Mouse (Mus musculus) spleen, embryonic (tissue): ENCODE measurements at regions not wholly inside any gene's neighbourhood (a gene's known extent, or its start where the extent isn't known, plus 50 kb on each side); places are given as distances from the start of the nearest gene placed in this dataset.
"Not testable (repeated sequence)": the region's sequence is repeated elsewhere in the genome, so short reads cannot be mapped to it uniquely, and the experiment has no call there.

Experiments
- CTCF ChIA-PET: fragments of 350-600 bp; sonication (Branson Sonifier 250); formaldehyde crosslinking; loops from one replicate; lab custom pipeline; 2022; lab: Charles Lee

- CTCF ChIA-PET, result no interaction called here
Measured at GRCm38 (mm10) chr5:118482598-118482997, 77.9 kb upstream of the Med13l start.

- CTCF ChIA-PET, result interaction anchor here (0.6 to 0.7 kb wide), 2 partner anchors 18 to 115 kb away, joined by 4 to 7 read pairs; no protein-coding TSS in a partner anchor
Measured at GRCm38 (mm10) chr5:118483001-118483400, 77.5 kb upstream of the Med13l start.

GRCm38 (mm10) chr5:118483532-118483931 lies 76.9 kb upstream of the Med13l start:
- CTCF ChIA-PET, result interaction anchor here (0.6 to 0.7 kb wide), 2 partner anchors 18 to 115 kb away, joined by 4 to 7 read pairs; no protein-coding TSS in a partner anchor

GRCm38 (mm10) chr5:118485191-118485590 lies 75.3 kb upstream of the Med13l start:
- CTCF ChIA-PET, result no interaction called here

- CTCF ChIA-PET, result not testable (repeated sequence)
Measured at GRCm38 (mm10) chr5:118492522-118492921, 68.0 kb upstream of the Med13l start.

- CTCF ChIA-PET, result no interaction called here
Measured at GRCm38 (mm10) chr5:118494649-118495477, 65.6 kb upstream of the Med13l start.

- CTCF ChIA-PET, result no interaction called here
Measured at GRCm38 (mm10) chr5:118495478-118495760, 65.1 kb upstream of the Med13l start.

- CTCF ChIA-PET, result no interaction called here
Measured at GRCm38 (mm10) chr5:118501624-118502023, 58.9 kb upstream of the Med13l start.

- CTCF ChIA-PET, result no interaction called here
Measured at GRCm38 (mm10) chr5:118502991-118503390, 57.5 kb upstream of the Med13l start.

GRCm38 (mm10) chr5:118504170-118504569 lies 56.3 kb upstream of the Med13l start:
- CTCF ChIA-PET, result interaction anchor here (0.5 kb wide), 1 partner anchor 1158 kb away, joined by 19 read pairs; no protein-coding TSS in a partner anchor

GRCm38 (mm10) chr5:118504926-118505325 lies 55.6 kb upstream of the Med13l start:
- CTCF ChIA-PET, result interaction anchor here (0.5 kb wide), 1 partner anchor 140 kb away, joined by 6 read pairs; no protein-coding TSS in a partner anchor

- CTCF ChIA-PET, result no interaction called here
Measured at GRCm38 (mm10) chr5:118509871-118510270, 50.6 kb upstream of the Med13l start.
